Mouse (Mus musculus): ENCODE results near the gene Asic3.

Gene Asic3

DNA sequence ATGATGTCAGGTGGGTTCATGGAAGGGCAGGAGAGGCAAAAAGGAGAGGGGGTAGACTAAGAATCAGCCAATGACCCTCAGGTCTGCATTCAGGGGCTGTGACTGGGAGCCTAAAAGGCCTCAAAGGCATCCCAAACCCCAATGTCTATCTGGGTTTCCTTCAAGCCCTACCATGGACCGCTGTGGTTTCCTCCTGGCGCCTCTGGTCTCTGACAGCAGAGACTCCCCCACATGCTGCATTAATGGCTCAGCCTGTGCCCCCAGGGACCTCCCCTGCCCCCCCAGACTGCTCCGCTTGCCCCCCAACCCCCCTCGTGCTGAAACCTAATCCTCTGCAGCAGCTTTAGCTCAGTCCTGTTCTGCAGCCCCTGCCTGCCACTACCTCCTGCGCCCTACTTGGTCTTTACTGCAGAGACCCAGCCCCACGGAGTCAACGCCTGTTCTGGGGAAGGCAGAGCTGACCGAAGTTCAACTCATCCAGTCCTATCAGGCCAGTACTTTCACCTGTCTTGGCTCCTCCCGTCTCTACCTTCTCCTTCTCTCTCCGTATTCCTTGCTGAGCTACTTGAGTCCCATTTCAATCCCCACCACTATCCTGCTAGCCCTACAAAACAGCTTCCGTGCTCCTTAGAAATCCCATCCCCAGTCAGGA lies at the start of gene Asic3:
Gene Asic3 (plus strand): TSS at position 351 of the 652 bp plus-strand sequence.
- no peak for DNase-seq (ENCODE audit: extremely low spot score, low read depth, low spot score)

GRCm38 (mm10) chr5:24363467-24363866 lies 49.7 kb upstream of the Asic3 start:
- DNase-seq (ENCODE audit: extremely low spot score, low read depth, low spot score), result no peak

DNA sequence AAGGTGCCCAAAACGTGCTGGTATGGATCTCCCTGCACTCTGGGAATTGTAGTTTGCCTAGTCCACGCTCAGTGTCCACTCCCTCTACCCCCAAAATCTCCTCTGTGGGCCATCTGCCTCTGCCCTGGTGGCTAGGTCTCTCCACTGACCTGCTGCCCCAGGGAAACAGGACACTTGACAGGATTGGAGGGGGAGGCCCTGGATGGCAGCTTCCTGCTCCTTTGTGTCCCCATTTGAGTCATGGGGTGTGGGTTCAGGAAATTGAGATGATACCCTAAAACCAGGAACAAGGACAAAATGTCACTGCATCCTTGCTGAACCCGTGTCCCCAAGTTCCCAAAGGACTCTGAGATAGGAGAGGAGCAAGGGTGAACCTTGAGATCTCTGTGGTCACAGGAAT lies 49.1 kb upstream of the Asic3 start:
- DNase-seq (ENCODE audit: extremely low spot score, low read depth, low spot score), result no peak

DNA sequence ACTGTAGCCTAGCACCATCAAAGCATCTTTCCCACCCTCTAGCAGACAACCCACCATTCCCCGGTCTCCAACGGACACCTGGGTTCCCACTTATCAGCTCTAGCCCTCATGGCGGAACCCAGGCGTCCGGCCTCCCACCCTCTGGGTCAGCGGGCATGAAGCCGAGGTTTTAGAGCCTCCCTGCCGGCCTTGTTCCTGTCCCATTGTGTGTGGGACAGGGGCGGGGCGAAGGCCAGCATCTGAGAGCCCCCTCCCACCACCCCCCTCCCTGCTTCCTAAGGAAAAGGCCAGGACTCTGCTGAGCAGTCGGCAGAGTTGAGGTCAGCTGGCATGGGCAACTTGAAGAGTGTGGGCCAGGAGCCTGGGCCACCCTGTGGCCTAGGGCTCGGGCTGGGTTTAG lies 48.7 kb upstream of the Asic3 start, which contains the start of gene Nos3:
Gene Nos3 (plus strand): TSS at position 303 of the 400 bp plus-strand sequence.
- no peak for DNase-seq (ENCODE audit: extremely low spot score, low read depth, low spot score)

DNA sequence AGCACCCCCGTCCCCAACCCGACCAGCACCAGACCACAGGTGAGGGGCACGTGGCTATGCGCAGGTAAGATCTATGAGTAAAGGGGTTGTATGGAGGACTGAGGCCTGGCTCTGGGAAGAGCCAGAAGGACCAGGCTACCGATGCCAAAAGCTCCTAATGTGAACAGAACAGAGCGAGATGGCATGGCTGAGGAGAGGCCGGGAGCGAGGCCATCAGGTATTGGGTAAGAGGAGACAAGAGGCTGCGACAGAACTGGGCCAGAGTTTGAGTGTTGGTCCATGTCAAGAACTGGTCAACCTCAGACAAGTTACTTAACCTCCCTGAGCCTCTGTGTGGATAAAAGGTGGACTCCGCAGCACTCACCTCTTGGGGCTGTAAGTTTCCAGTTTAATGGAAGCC lies 48.2 kb upstream of the Asic3 start:
- DNase-seq (ENCODE audit: extremely low spot score, low read depth, low spot score), result no peak

DNA sequence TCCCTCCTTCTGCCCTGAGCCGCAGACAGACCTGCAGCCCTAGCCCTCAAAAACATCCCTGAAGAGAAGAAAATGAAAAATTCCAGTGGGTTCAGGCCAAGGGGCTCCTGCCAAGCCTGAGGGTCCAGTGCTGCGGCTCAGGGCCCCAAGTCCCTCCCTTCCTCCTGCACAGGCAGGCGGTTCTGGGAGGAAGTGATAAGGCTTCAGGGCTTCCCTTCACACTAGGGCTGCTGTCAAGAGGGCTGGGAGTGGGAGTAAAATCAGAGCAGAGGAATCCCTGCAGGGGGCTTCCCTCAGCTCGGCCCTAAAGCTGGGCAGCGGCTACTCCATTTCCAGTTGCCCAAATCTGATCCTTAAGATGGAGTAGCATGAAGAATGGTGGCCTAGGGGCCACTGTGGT lies 47.7 kb upstream of the Asic3 start:
- DNase-seq (ENCODE audit: extremely low spot score, low read depth, low spot score), result no peak

- no peak for DNase-seq (ENCODE audit: extremely low spot score, low read depth, low spot score)
These were observed 46.8 kb upstream of the Asic3 start for GRCm38 (mm10) chr5:24366426-24366825.

DNA sequence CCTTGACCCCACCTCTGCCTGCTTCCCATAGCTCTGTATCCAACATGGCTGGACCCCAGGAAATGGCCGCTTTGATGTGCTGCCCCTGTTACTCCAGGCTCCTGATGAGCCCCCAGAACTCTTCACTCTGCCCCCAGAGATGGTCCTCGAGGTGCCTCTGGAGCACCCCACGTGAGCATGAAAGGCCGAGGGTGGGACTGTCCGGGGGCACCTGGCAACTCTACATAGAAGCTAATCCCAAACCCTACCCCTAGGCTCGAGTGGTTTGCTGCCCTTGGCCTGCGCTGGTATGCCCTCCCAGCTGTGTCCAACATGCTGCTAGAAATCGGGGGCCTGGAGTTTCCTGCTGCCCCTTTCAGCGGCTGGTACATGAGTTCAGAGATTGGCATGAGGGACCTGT lies 43.4 kb upstream of the Asic3 start:
- DNase-seq (ENCODE audit: extremely low spot score, low read depth, low spot score), result no peak

DNA sequence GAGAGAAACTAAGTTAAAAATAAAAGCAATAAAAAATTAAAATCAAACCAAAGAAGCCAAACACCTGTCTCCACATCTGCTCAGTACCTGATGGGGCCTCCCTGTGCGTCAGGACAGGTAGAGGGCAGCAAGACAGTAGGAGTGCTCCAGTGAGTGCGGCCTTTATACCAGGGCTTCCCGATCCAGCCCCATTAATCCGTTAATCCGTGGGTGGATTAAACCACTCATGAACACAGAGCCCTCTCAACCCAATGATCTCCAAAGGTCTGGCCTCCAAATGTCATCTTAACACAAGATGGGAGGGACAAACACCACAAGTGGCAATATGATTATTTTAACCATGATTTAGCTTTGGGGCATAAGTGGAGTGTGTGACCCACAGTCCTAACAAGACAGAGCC lies 39.4 kb upstream of the Asic3 start:
- no peak for DNase-seq (ENCODE audit: extremely low spot score, low read depth, low spot score)

GRCm38 (mm10) chr5:24374216-24374615 lies 39.0 kb upstream of the Asic3 start:
- DNase-seq (ENCODE audit: extremely low spot score, low read depth, low spot score), result no peak

DNA sequence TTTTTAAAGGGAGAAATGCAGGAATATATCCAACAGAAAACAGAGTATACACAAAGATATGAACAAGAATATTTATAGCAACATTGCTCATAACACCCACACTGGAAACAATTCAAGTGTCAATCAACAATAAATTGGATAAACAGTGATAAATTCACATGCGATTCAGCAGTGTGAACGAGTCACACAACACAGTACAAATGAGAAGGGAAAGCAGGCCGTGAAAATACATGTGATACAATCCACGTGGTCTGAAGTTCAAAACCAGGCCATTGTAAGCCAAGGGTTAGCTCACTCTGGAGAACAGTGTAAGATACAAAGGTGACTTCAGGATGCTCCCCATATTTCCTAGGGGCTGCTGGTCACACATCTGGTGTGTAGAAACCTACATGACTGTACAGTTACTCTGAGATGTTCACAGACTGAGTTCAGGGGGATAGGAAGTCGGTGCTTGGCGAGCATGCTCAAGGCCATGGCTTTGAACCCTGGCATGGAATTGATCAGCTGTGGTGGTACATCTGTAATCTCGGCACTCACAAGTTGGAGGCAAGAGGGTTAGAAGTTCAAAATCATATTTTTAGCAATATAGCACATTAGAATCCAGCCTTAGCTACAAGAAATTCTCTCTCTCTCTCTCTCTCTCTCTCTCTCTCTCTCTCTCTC lies 38.4 kb upstream of the Asic3 start:
- DNase-seq (ENCODE audit: extremely low spot score, low read depth, low spot score), result no peak

DNA sequence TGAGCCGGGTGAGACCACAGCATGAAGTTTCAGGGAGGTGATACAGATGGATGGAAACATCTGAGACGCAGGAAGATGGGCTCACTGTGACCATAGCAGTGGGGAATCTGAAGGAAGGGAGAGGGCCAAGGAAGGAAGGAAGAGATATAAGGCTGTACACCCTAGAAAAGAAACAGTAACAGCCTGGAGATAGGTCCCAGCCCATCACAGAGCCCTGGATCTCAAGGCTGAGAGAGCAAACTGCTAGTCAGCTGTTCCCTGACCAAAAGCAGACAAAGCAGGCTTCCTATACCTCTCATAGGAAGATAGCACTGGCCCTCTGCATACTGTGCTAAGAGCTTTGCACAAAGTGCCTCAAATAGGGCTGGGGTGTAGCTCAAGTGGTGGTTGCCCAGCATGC lies 34.5 kb upstream of the Asic3 start:
- DNase-seq (ENCODE audit: extremely low spot score, low read depth, low spot score), result no peak

DNA sequence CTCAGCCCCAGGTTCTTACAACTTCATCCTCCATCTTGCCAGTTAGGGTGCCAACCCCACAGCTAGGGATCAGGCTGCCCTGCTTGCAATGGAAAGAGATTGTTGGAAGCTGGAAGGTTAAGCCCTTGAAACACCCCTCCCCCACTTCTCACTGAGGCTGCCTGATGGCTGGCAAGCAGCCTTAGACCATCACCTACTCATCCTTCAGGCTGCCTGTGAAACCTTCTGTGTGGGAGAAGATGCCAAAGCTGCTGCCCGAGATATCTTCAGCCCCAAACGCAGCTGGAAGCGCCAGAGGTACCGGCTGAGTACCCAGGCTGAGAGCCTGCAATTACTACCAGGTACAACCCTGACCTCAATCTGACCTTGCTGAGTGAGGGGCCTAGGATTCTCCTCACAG lies 33.7 kb upstream of the Asic3 start:
- no peak for DNase-seq (ENCODE audit: extremely low spot score, low read depth, low spot score)

DNA sequence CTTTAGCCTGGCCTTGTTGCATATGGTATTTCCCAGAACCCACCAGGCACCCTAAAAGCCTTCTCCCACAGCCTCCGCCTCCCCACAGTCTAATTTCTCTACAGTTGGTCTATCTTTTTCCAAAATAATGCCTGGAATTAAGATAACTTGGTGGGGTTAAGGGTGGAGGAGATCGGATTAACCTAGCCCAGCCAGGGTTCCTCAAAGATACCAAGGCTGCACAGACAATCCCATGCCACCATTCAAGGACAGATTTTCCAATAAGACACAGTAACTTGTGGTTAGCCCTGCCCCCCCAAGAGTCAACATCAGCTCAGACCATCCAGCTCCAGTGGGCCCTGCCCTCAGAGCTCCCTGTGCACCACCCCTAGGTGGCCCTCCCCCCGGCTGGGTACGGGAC lies 32.7 kb upstream of the Asic3 start:
- DNase-seq (ENCODE audit: extremely low spot score, low read depth, low spot score), result no peak

- DNase-seq (ENCODE audit: extremely low spot score, low read depth, low spot score), result no peak
These were observed 31.7 kb upstream of the Asic3 start for GRCm38 (mm10) chr5:24381486-24381885.

DNA sequence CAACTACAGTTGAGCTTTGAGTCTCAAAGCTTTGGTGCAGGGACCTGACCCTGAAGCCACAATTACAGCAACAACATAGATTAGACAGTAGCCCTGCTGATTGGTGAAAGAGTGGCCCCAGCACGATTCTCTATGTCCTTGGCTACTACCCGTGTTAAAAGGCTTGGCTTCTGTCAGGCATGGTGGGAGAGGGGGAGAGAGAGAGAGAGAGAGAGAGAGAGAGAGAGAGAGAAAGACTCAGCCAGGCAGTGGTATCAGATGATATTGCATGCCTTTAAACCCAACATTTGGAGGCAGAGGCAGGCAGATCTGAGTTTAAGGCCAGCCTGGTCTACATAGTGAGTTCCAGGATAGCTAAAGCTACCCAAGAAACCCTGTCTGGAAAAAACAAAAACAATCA lies 31.2 kb upstream of the Asic3 start:
- no peak for DNase-seq (ENCODE audit: extremely low spot score, low read depth, low spot score)

DNA sequence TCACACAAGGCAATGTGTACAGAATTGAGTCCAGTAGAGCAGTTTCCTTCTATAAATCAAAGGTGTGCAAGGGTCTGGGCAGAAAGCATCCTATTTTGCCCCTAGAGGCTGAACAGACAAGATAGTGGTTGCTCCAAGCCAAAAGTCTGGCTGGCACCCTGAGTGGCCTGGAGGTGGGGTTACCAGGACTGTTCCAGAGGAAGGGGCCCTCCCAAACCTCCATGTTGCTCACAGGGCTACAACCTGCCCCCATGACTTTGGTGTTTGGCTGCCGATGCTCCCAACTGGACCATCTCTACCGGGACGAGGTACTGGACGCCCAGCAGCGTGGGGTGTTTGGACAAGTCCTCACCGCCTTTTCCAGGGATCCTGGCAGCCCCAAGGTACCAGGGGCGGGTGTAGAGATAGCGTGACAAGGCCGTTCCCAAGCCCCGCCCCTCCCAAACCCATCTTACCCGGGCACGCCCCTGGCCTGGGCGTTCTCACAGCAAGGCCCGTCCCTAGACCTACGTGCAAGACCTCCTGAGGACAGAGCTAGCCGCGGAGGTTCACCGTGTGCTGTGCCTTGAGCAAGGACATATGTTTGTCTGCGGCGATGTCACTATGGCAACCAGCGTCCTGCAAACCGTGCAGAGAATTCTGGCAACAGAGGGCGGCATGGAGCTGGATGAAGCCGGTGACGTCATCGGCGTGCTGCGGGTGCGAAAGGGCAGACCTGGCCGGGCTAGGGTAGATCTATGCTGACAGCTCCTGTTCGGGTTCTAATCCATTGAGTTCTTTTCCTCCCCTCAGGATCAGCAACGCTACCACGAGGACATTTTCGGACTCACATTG lies 29.9 kb upstream of the Asic3 start:
- peak; percentile 90 for DNase-seq (ENCODE audit: extremely low spot score, low read depth, low spot score)

- DNase-seq (ENCODE audit: extremely low spot score, low read depth, low spot score), result no peak
These were observed 28.8 kb upstream of the Asic3 start for GRCm38 (mm10) chr5:24384407-24384806.

DNA sequence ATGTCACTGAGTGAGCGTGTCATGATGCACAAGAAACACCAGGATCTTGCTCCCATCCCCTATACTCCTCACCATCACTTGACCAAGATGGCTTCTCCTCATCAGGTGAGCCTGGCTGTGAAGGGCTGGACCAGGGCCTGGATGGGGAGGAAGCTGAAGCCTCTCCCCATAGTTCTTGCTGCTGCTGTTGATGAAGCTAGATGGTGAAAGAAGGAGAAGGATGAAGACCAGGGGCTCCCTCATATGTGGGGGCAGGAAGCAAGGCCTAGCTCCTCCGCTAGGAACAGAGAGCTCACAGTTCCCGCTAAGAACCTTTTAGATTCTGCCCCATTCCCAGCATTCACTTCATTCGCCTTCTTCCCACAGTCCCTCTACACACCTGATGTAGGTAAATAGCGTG lies 27.8 kb upstream of the Asic3 start:
- no peak for DNase-seq (ENCODE audit: extremely low spot score, low read depth, low spot score)

GRCm38 (mm10) chr5:24385887-24386550 lies 27.2 kb upstream of the Asic3 start:
- no peak for DNase-seq (ENCODE audit: extremely low spot score, low read depth, low spot score)

Data from hindlimb bud, embryonic 11.5 days (tissue).